Mouse (Mus musculus): Measurements from ENCODE around the gene Ppat. TPM values are rescaled to one million over a fixed set of nuclear protein-coding genes. Genes with fewer than 3 reads are reported as not detected.
A peak's percentile ranks its signal among the peaks of the same experiment; 100 is the strongest.
"Not testable (repeated sequence)": the region's sequence is repeated elsewhere in the genome, so short reads cannot be mapped to it uniquely, and the experiment has no call there.

Ppat gene
- total RNA-seq, 4 experiments from 2014 or later = 15.8 to 26.3 (median 19.0) TPM

DNA sequence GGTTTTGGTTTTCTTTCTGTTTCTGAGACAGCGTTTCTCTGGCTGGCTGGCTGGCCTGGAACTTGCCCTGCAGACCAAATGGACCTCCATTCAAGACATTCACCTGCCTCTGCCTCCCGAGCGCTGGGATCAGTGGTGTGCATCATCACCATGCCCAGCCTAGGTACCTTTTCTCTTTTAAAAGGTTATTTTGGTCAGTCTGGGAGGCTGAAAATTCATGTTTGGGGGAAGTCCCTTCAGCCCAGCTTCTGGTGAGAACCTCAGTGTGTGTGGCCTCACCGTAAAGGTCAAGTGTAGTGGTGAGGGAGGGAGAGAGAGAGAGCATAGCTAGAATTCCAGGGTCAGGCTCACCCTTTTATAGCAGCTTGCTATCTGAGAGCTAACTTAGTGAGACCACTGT lies 3.6 kb downstream of the Ppat start:
- DNase-seq = no peak

DNA sequence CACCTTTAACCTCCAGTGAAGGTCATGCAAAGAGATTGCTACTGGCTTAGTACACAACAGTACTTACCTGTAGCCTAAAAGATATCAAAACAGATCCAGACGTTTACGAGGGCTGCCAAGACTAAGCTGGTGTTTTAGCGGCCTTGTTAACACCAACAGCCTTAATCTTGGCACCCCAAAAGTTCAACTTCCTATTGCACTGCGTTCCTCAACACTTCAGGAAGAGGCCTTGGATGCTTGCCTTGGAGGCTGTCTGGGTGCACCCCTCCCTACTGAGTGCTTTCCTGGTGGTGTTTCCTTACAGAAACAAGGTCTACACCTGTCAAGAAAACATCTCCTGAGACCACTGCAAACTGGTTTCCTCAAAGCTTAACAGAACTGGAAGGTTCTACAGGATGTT lies 4.2 kb downstream of the Ppat start:
- DNase-seq = no peak

DNA sequence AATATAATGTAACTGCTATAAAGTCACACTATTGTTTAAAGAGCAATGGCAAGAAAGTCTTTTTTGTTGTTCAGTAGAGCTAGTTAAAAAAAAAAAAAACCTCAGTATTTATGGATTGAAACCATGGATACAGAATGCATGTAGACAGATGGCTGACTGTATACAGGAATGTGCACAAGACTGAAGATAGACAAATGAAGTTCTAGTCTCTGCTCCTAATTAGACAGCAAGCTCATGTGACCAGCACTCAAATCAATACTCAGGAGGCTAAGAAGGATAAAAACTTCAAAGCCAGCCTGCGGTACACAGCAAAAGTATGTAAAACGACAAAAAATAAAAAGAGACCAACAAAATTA lies 5.7 kb downstream of the Ppat start:
- DNase-seq = no peak

DNA sequence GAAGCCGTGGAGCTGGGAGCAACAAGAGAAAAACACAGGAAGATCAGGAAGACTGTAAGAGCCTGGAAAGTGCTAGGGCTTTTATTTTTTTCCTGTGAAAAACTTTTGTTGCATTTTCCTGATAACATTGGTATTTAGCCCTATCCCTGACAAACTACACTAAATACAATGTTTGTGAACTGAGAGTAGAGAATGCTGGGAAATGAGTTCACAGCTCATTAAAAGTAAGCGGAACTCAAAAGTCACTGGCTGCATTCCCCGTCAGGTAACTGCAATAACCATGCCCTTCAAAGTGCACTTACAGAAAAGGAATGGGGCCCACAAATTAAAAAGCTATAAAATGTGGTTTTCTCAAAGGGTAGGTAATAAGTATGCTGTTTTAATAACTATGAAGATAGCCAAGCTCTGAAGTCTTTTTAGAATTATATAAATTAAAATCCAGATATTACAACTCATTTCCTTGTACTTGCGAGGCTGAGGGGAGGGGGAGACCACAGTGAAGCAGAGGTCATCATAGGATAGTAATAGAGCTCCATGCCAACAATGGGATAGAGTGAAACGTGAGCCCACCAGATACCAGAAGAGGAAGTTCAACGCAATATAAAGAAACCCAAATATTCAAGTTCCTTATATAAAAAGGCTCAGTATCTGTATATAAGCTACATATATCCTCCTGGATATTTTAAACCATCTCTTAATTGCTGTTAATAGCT lies 6.3 kb downstream of the Ppat start:
- no peak for DNase-seq

DNA sequence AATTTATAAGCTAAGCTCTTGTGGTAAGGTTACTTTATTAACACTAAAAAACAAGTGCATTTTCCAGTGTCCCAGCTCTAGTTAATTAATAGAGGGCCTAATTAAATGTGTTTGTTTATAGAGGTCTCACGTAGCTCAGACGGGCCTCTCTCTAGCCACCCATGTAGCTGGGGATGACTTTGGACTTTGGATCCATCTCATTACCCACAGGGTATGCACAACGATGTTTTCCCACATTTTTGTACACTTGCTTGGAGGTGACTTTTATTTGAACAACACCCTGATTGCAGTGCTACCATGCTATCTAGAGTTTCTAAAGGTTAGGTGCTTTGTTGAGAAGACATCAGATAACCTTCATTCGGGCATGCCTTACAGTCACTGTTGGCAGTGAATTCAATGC lies 8.9 kb downstream of the Ppat start:
- no peak for DNase-seq

DNA sequence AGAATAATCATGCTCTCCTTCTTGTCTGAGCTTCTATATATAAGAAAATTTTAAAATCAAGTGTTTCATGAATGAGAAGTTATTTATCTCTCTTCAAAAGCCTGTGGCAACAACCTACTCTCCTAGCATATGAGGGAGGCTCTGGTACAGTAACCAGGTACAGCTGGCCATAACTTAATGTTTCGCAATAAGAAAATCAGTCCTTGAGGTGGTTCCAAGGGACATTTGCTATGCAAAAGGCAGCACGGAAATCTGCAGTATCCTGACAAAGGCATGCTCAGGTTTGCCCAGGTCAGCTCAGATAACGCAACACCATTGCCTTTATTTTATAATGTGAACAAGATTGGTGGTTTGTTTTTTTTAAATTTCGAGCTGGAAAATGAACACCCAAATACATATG lies 9.4 kb downstream of the Ppat start:
- DNase-seq = no peak

DNA sequence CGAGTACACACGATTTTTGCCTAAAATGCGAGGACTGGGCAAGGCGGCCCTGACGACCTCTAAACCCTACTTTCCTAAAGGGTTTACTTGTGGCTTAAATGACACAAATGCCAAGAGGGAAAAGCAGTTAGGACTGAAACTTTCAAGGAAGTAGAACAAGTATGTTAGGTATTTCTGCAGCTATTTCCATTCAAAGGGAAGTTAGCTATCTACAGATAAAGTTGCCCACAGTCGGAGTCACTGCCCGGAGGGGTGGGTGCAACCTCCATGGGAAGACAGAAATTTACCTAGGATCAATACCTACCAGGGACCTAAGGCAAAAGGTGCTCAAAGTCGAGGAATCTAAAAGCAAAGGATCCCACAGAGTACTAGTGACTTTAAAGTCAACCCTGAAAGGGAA lies 11.7 kb downstream of the Ppat start:
- DNase-seq = no peak

DNA sequence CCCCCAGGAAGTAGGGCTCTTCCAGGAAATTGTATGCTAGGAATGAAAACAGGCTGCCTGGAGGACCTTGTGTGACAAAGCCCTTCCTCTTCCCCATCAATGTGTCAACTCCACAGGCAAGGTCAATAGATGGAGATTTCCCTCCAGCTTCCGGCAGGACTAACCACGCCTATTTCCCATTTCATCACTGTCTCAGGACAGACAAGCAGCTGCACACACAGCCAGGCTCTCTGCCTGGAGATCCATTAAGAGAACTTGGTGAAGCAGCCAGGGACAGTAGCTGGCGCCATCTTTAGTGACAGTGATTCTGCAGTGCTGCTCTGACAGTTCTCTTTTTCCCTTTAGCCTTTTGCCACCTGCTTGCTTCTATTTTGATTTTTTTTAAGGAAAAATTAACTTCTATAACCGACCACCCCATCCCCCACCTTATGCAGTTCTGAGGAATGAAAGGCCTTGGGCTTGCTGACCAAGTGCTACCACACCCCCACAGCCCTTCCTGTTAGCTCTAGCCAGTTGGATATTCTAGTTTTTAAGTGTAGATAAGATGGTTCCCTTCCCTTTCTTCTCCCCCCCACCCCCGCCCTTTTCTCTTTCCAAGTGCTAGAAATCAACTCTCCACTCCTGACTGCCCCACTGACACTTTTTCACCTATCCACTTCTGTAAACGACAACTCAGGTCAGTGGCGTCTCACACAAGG lies 22.0 kb downstream of the Ppat start:
- no peak for DNase-seq

DNA sequence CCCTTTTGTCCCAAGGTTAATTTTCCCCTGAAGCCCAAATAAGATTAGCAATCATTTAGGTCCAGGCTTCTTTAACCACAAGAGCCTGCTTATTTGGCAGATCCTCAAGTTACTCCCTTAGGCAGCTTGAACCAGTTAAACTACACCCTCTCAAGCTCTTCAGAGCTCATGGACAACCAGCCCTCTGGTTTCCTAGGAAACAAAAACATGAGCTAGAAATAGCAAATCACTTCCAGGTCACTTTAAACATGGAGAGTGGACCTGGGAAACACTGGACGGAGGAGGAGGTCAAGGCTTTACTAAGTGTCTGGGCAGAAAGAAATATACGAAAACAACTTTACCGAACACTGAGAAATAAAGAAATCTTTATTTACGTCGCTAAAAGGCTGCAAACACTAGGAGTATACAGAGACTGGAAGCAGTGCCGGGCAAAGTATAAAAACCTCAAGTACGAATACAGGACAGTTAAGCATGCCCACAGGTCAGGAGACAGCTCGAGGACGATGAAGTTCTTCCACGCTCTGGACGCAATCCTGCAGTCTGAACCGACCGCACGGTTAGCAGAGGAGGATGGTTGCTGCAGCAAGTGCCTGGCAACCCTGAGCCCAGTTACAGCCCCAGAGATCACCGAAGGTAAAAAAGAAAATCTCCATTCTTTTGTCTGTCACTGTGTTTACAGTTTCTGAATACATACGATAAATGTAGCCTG lies 23.1 kb downstream of the Ppat start:
- no peak for DNase-seq

DNA sequence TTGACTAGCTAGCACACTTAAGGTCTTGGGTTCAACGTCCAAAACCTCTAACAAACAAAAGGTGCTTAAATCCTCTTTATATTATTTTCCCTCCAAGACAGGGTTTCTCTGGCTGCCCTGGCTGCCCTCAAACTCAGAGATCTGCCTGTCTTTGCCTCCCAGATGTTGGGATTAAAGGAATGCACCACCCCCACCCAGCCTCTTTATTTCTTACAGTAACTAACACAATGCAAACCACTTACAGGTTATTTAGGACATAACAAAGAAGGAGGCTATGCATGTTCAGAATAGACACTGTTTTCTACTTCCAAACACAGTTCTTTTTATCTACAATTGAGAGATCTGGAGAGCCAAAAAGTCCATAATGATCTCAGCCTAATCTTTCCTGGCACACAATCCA lies 27.1 kb downstream of the Ppat start:
- DNase-seq = no peak

DNA sequence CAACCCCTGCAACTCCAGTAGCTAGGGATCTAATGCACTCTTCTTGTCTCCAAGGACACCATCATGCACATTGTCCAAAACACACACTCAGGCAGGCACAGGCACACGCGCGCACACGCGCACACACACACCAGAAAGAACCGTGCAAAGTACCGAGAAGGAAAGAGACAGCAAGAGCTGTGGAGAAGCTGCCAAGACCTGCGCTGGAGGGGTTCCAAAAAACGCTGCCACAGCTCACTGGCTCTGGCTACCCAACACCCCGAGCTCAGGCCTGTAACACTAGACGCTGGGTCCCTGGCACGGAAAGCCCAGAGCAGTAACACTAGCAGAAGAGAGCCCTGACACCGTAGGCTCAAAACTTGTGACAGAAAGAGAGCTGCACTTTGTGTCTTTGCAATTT lies 27.9 kb downstream of the Ppat start:
- peak; percentile 46 for DNase-seq

DNA sequence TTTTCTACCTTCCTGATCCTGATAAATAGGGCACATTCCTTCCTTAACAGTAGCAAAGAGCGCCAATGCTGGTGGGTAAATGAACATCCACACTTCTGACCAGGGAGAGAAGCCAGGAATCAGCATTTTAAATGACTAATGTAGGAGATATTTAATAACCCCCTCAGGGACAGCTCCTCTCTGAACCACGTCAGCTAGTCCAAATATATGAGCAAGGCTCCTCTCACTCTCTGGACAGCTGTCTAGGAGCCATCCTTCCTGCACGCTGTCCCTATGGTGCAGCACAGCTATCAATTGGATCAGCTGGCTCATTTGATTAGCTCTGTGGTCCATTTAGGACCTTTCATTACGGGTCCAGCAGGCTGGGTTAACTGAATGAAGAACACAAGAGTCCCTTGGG lies 28.5 kb downstream of the Ppat start:
- DNase-seq = no peak

DNA sequence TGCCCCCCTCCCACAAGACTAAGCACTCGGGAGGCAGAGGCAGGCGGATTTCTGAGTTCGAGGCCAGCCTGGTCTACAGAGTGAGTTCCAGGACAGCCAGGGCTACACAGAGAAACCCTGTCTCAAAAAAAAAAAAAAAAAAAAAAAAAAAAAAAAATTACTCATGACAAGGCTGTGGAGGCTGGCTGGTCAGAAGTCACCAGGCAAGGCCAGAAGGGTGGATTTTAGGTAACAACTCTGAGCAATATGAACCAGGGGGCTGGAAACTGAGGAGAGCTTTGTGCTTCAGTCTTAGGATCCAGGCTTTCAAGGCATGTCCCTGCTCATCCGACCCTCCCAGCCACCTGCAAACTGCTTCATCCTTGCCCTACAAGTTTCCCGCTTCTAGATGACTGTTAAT lies 38.9 kb downstream of the Ppat start:
- DNase-seq = not testable (repeated sequence)

DNA sequence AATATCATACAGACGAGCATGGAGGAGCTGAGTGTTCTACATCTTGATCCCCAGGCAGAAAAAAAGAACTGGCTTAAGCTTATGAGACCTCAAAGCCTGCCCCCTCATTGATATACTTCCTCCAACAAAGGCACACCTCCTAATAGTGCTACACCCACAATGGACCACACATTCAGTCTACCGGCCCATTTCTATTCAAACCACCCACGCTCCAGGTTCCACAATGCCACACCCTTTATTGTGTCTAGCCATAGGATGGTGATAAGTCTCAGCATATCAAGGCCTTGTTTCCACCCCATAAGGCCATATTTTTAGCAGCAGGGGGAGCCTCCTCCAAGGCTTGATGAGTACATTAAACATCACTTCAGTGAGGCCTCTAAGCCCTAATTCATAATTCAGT lies 40.6 kb downstream of the Ppat start:
- no peak for DNase-seq

DNA sequence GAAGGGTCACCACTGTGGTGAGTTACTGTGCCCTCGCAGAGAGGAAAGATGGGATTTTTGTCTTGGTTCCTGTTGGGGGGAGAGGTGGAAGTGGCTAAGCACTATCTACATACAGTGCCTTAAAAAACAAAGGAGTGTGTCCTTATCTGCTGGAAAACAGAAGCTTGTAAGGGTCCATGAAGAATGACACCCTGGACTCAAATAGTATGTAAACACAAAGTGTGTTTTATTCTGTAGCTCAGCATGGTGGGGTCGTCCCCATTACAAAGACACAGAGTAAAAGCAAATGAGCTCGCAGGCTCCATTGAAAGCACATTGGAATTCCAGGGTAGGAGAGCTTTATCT lies 45.3 kb downstream of the Ppat start:
- DNase-seq = no peak

DNA sequence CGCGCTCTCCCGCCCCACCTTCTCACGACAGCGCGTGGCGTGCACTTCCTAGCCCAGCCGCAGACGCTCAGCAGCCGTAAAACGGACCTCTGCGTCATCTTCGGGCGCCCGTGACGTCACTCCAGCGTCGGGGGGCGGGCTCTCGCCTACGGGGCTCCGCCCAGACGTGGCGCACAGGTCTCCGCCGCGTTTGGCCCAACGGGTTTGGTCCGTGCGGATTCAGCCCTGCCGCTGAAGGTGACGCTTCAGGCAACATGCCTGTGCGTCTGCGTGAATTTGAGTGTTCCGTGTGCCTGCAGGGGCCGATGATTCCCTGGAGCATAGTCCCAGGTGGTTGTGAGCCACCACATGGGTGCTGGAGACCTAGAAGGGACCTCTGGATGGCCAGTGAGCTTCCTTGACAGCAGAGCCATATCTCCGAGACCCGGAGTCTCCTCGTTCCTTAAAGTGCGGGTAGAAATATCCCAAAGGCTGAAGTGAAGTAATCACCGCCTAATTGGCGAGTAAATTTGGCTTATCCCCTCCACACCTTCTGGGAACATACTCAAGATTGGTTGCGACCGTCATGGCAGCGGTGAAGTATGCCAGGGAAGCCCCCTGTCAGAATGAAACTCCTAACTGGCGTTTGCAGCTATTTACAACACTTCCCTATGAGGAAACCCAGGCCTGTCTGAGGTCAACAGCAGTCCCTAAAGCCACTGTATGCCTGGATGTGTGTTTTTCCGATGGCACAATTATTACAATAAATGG lies 45.8 kb downstream of the Ppat start, which contains the start of gene Aasdh:
Gene Aasdh (minus strand): TSS at position 110 of the 750 bp plus-strand sequence.
- peak; percentile 91 for DNase-seq

DNA sequence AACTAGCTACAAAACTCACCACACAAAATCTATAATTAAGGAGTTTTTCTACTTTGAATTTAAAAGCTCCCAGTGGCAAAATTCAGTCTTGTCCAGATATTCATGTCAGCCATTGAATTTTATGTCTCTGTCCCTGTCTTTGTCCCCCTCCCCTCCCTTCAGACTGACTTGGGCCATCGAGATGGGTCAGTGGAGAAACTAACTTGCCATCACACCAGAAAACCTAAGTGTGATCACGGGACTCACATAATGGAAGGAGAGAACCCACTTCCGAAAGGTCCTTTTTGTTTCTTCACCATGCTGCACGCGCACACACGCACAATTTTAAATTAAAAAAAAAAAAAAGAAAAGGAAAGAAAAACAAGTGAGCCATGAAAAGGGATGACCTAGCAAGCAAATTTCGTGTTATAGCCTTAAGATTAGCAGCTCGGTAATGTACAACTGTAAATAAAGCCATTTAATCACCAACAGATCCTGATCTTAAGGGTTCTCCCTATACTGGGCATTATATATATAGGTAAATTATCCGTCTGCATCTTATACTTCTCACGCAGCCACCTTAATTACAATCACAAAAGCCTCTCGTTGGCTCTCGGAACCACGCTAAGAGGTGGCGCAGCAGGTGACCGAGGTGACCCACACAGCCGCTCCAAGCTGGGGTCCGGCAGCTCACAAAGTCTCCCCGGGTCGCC lies 46.5 kb downstream of the Ppat start:
- DNase-seq = no peak

DNA sequence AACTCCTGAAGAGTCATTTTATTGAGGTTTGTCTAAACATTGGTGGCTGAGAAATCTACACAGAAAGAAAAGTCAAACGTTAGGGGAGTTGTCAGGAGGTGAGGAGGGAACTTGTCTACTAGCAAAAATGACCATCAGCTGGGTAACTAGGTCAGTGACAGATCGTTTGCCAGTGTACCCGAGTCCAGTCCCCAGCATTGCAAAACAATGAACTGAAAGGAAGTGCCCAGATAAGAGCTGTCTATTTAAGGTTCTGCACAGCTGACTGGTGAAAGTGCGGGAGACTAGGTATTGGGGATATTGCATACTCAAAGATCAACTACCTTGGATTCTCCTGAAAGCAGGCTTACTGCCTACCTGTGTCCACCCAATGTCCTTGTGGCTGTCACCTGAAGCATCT lies 49.2 kb downstream of the Ppat start:
- no peak for DNase-seq

DNA sequence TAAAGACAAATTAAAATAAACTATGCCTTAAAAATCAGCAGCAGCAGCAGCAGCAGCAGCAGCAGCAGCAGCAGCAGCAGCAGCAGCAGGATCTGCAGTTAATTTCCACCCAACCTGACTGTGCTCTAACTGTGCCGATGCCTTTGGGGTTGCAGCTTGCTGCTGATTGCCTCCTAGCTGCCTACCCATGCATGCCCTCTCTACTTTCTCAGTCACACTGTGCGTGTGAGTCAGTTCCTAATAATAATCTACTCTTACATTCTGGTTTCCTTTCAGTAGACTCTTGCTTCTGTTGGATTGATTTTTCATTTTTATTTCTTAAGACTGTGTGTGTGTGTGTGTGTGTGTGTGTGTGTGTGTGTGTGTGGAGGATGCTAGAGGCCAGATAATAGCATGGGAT lies 58.3 kb downstream of the Ppat start:
- no peak for DNase-seq

DNA sequence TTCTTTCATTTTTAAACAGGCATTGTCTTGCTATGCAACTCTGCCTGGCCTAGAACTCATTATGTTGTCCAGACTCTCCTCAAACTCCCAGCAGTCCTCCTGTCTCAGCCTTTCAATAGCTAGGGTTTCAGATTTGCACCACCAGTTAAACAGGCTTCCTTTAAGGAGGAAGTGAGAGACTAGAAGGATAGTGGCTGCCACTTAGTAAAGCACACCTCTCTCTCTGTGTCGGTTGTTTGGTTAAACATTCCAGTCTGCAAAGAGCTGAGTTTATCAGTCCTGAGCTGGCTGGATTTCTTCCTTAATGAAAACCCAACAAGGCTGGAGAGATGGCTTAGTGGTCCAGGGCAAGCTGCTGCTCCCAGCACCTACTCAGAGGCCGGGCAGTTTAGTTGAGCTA lies 58.8 kb downstream of the Ppat start:
- DNase-seq = no peak

DNA sequence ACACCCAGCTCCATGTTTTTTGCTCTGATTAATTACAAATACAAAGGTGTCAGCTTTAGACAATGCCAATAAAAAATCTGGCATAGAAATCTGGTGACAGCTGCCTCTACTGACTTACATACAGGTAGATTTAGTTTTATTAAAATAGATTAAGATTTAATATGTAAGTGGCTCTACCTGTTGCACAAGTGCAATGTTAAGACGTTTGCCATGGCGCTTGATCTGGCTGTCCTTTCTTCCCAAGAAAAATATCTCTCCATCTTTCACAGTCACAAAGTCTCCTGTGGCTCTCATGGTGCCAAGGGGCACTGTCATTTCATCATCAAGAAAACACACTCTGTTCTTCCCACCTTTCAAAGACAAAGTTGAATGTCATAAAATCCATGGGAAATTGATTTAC lies 64.4 kb downstream of the Ppat start:
- no peak for DNase-seq

DNA sequence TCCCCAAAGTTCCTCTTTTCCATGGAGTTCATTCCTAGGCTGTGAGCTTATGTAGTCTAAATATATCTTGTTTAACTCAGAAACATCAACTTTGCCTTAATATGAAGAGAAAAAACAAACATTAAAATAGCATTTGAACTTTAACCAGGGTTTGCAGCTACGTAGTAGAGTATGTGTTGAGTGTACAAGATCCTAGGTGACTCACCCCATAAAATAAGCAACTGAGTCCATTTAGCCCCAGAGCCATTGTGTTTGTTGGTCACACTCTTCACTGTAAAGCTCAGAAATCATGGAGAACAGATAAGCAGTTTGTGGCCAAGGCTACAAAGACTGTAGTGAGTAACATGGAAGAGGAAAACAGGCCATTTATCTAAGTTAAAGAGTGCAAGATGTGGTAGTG lies 67.3 kb downstream of the Ppat start:
- DNase-seq = no peak
